Mouse (Mus musculus) limb, embryonic 14.5 days (tissue): ENCODE data around the gene Enthd1. TPM values are rescaled to one million over a fixed set of nuclear protein-coding genes. Genes with fewer than 3 reads are reported as not detected.

Experiments used
- ATAC-seq: fragments of 200-750 bp; cut with Nextera tagmentation; 2 replicates; pipeline ENCODE4 v1.8.0; 2017; ENCODE audit warnings: low read depth, moderate number of reproducible peaks, moderate TSS enrichment; ENCODE audit not compliant: low FRiP score
- DNase-seq: peaks from one replicate; pipeline ENCODE4 v3.0.0-alpha.2; 2015; ENCODE audit warnings: low spot score
- H3K27ac ChIP-seq: fragments of 300-500 bp; sonication (generic); replicated peaks from 2 replicates; pipeline ENCODE4 v1.5.1; 2014; ENCODE audit warnings: low read depth, mild to moderate bottlenecking, low read length, moderate library complexity, mixed read lengths
- H3K27me3 ChIP-seq: fragments of 300-500 bp; sonication (generic); 2 replicates; pipeline ENCODE4 v1.6.1; 2014; ENCODE audit warnings: low read length, mixed read lengths; ENCODE audit not compliant: control insufficient read depth, insufficient read depth
- H3K36me3 ChIP-seq: fragments of 300-500 bp; sonication (generic); 2 replicates; pipeline ENCODE4 v1.6.1; 2014; ENCODE audit warnings: mild to moderate bottlenecking, low read length, moderate library complexity, mixed read lengths; ENCODE audit not compliant: control insufficient read depth, insufficient read depth
- H3K4me1 ChIP-seq: fragments of 300-500 bp; sonication (generic); 2 replicates; pipeline ENCODE4 v1.6.1; 2014; ENCODE audit warnings: antibody characterized with exemption, low read length, mixed read lengths; ENCODE audit not compliant: control insufficient read depth, insufficient read depth
- H3K4me2 ChIP-seq: fragments of 300-500 bp; sonication (generic); replicated peaks from 2 replicates; pipeline ENCODE4 v1.6.1; 2014; ENCODE audit warnings: low read depth, mild to moderate bottlenecking, low read length, moderate library complexity; ENCODE audit not compliant: severe bottlenecking
- H3K4me3 ChIP-seq: fragments of 300-500 bp; sonication (generic); replicated peaks from 2 replicates; pipeline ENCODE4 v1.5.1; 2014; ENCODE audit warnings: low read length
- H3K9ac ChIP-seq: fragments of 300-500 bp; sonication (generic); 2 replicates; pipeline ENCODE4 v1.6.1; 2014; ENCODE audit warnings: mild to moderate bottlenecking, low read depth, low read length, moderate library complexity; ENCODE audit not compliant: severe bottlenecking
- H3K9me3 ChIP-seq: fragments of 300-500 bp; sonication (generic); 2 replicates; pipeline ENCODE4 v1.6.1; 2016; ENCODE audit warnings: low read length; ENCODE audit not compliant: control insufficient read depth
- POLR2A ChIP-seq: fragments of 200-500 bp; IDR thresholded peaks from 2 replicates; pipeline ENCODE4 v1.8.0; 2012; ENCODE audit warnings: inconsistent platforms, mild to moderate bottlenecking, moderate library complexity, borderline replicate concordance; ENCODE audit not compliant: insufficient read depth, insufficient read length; ENCODE audit errors: extremely low read depth
- WGBS: fragments of 180-500 bp; shearing (Covaris S2); extraction: QIAGEN DNeasy Blood & Tissue Kit; methylation state at CpG from one replicate; pipeline ENCODE4 v1.1.7; 2014; 5-methylcytosine and 5-hydroxymethylcytosine counted together
- polyA plus RNA-seq, 2 experiments: library from polyadenylated mRNA; depleted of rRNA in 1 of 2; stranded (reverse) in 1 of 2; unstranded in 1 of 2; fragments of >200 nt; fragmentation: Nextera tagmentation in 1 of 2; extraction: Ambion mirVana in 1 of 2; gene quantifications; 2 replicates each; pipeline versions ENCODE4 v1.2.1 to v1.2.3; 2012 to 2014

Enthd1 gene
- polyA plus RNA-seq, 2 experiments = 0.04 TPM; not detected in 1

GRCm38 (mm10) chr15:80575817-80576370, 10.9 kb upstream of the Enthd1 start:
- no peaks in the 10 kb centered on the region for H3K9me3 ChIP-seq
- ATAC-seq (no peak), DNase-seq (no peak)
- no peaks in the 10 kb centered on the region for H3K36me3 ChIP-seq
- H3K27me3 ChIP-seq = peaks cover 5% of the 10 kb centered on the region; the same call in 1 of the 2 replicates
- no peaks in the 10 kb centered on the region for H3K4me1 ChIP-seq
- H3K9ac ChIP-seq = no peak overlapping the region
- H3K27ac ChIP-seq = no peak overlapping the region
- TF ChIP-seq POLR2A = no peak
- H3K4me2 ChIP-seq = no peak overlapping the region
- H3K4me3 ChIP-seq = no peak overlapping the region
- WGBS = 93% methylated on average over 13 of the region's 13 CpGs

GRCm38 (mm10) chr15:80574211-80575040, 9.5 kb upstream of the Enthd1 start:
- DNase-seq (no peak), ATAC-seq (no peak)
- Histone ChIP-seq H3K27ac (no peak overlapping the region), H3K4me2 (no peak overlapping the region), H3K36me3 (no peaks in the 10 kb centered on the region), H3K27me3 (peaks cover 5% of the 10 kb centered on the region; the same call in 1 of the 2 replicates), H3K9me3 (no peaks in the 10 kb centered on the region), H3K9ac (no peak overlapping the region), H3K4me1 (no peaks in the 10 kb centered on the region), H3K4me3 (no peak overlapping the region)
- no peak for TF ChIP-seq POLR2A
- 90% methylated on average over 17 of the region's 17 CpGs for WGBS

- Histone ChIP-seq H3K27ac (no peak overlapping the region), H3K4me2 (no peak overlapping the region), H3K9me3 (no peaks in the 10 kb centered on the region), H3K4me1 (no peaks in the 10 kb centered on the region), H3K9ac (no peak overlapping the region), H3K36me3 (no peaks in the 10 kb centered on the region), H3K27me3 (peaks cover 5% of the 10 kb centered on the region; the same call in 1 of the 2 replicates), H3K4me3 (no peak overlapping the region)
- no peak for ATAC-seq
- TF ChIP-seq POLR2A = no peak
- DNase-seq = no peak
- 64% methylated on average over 9 of the region's 9 CpGs for WGBS
These were observed 8.0 kb upstream of the Enthd1 start for GRCm38 (mm10) chr15:80572811-80573520.

- H3K4me2 ChIP-seq = no peak within 1 kb of the TSS
- H3K27ac ChIP-seq = no peak within 1 kb of the TSS
- 60% methylated on average over 12 of the region's 12 CpGs for WGBS
- no peak for ATAC-seq
- H3K9ac ChIP-seq = no peak within 1 kb of the TSS
- no peak for DNase-seq
- peaks cover 5% of the 10 kb centered on the region; the same call in 1 of the 2 replicates for H3K27me3 ChIP-seq
- TF ChIP-seq POLR2A = no peak
- H3K36me3 ChIP-seq = no peaks in the 10 kb centered on the region
- H3K9me3 ChIP-seq = no peaks in the 10 kb centered on the region
- no peak within 1 kb of the TSS for H3K4me3 ChIP-seq
- H3K4me1 ChIP-seq = no peaks in the 10 kb centered on the region
These were observed 7.3 kb upstream of the Enthd1 start, which contains the start of gene Grap2 for GRCm38 (mm10) chr15:80572291-80572690. Gene Grap2 (plus strand): TSS chr15:80572594.

- H3K4me2 ChIP-seq = no peak overlapping the region
- no peak for TF ChIP-seq POLR2A
- ATAC-seq (no peak), DNase-seq (no peak)
- no peak overlapping the region for H3K27ac ChIP-seq
- no peaks in the 10 kb centered on the region for H3K9me3 ChIP-seq
- no peaks in the 10 kb centered on the region for H3K36me3 ChIP-seq
- no peak overlapping the region for H3K9ac ChIP-seq
- H3K27me3 ChIP-seq = no peaks in the 10 kb centered on the region; the same call in 1 of the 2 replicates
- H3K4me3 ChIP-seq = no peak overlapping the region
- H3K4me1 ChIP-seq = no peaks in the 10 kb centered on the region
- WGBS = 73% methylated on average over 7 of the region's 7 CpGs
These were observed 6.7 kb upstream of the Enthd1 start for GRCm38 (mm10) chr15:80571611-80572010.
